16 mouse cellular contexts compared by ENCODE assay signal in genomic region chr9:64406841-64407240, GRCm38 (mm10). TPM values are rescaled to one million over a fixed set of nuclear protein-coding genes. Genes with fewer than 3 reads are reported as not detected.
DNase-seq lines count a peak whose midpoint lies in the region; ATAC-seq and TF ChIP-seq lines count a peak whose summit lies in the region.
"Had no signal": no experiment of that assay in that cellular context is flagged by ENCODE, and none has a peak within 500 bp of the region (broad histone marks: within the 10 kb centered on the region; RNA-seq: fewer than 3 reads in every experiment).

No protein-coding gene starts in this region.

- peak; percentile 87 for DNase-seq in heart, adult 11 months
- DNase-seq in heart, postnatal 14 days = no peak
- DNase-seq in kidney, postnatal 0 days (ENCODE audit: low spot score) = peak; percentile 18
- peak; percentile 50 to 62 for DNase-seq in kidney, postnatal 25 days
- DNase-seq in right cerebral cortex, adult 18-20 months = no peak
- no peak for DNase-seq in Muller cell, postnatal 12 days (ENCODE audit: inconsistent ontology term)
- DNase-seq: adrenal gland, postnatal 10 days; embryo, embryonic 11 days; heart, postnatal 36 days had no signal

- 0 out of 2 replicates have a peak, but pooled peaks cover 5% of the 10 kb centered on the region for H3K4me1 ChIP-seq in kidney, postnatal 0 days (replicated peaks; ENCODE audit: insufficient read depth, low read length)
- H3K4me1 ChIP-seq in kidney, embryonic 15.5 days = peaks cover 17% of the 10 kb centered on the region
- H3K4me1 ChIP-seq: embryonic facial prominence, embryonic 15.5 days; heart, embryonic 12.5 days; hindbrain, embryonic 15.5 days had no signal

- H3K9ac ChIP-seq in kidney, postnatal 0 days (ENCODE audit: low read depth, low read length) = no peak overlapping the region
- no peak overlapping the region for H3K9ac ChIP-seq in kidney, embryonic 15.5 days
- H3K9ac ChIP-seq: embryonic facial prominence, embryonic 15.5 days; forebrain, embryonic 15.5 days; heart, embryonic 12.5 days; hindbrain, embryonic 15.5 days had no signal

- no peak for TF ChIP-seq CTCF in kidney, postnatal 0 days (IDR thresholded peaks at IDR 0.05; ENCODE audit: low read depth)

- 86% methylated on average over 2 of the region's 2 CpGs for WGBS in kidney, postnatal 0 days
- WGBS in kidney, embryonic 15.5 days = 63% methylated on average over 2 of the region's 2 CpGs

- no peak overlapping the region for H3K4me3 ChIP-seq in kidney, postnatal 0 days (replicated peaks; ENCODE audit: low read depth, low read length)
- no peak overlapping the region for H3K4me3 ChIP-seq in kidney, embryonic 15.5 days (replicated peaks)
- H3K4me3 ChIP-seq: embryonic facial prominence, embryonic 15.5 days; erythroblast, embryonic 14.5 days; forebrain, embryonic 15.5 days; heart, embryonic 12.5 days; hindbrain, embryonic 15.5 days had no signal

- no peaks in the 10 kb centered on the region for H3K27me3 ChIP-seq in kidney, postnatal 0 days (ENCODE audit: insufficient read depth, low read length)
- no peaks in the 10 kb centered on the region; the same call in 1 of the 2 replicates for H3K27me3 ChIP-seq in kidney, embryonic 15.5 days
- H3K27me3 ChIP-seq: embryonic facial prominence, embryonic 15.5 days; forebrain, embryonic 15.5 days; hindbrain, embryonic 15.5 days had no signal

- intact Hi-C loops in heart, postnatal 14 days (cut with DNase I) = no loop called here

- H3K9me3 ChIP-seq in kidney, postnatal 0 days (replicated peaks; ENCODE audit: low read length) = no peaks in the 10 kb centered on the region
- no peaks in the 10 kb centered on the region for H3K9me3 ChIP-seq in kidney, embryonic 15.5 days (replicated peaks)
- H3K9me3 ChIP-seq: embryonic facial prominence, embryonic 15.5 days; forebrain, embryonic 15.5 days; heart, embryonic 12.5 days; hindbrain, embryonic 15.5 days had no signal

- no peaks in the 10 kb centered on the region for H3K36me3 ChIP-seq in kidney, postnatal 0 days (ENCODE audit: insufficient read depth, low read length)
- H3K36me3 ChIP-seq in kidney, embryonic 15.5 days = no peaks in the 10 kb centered on the region
- H3K36me3 ChIP-seq: embryonic facial prominence, embryonic 15.5 days; forebrain, embryonic 15.5 days; heart, embryonic 12.5 days; hindbrain, embryonic 15.5 days had no signal

- H3K27ac ChIP-seq in kidney, postnatal 0 days = no peak overlapping the region
- H3K27ac ChIP-seq in kidney, embryonic 15.5 days = no peak overlapping the region
- H3K27ac ChIP-seq: embryonic facial prominence, embryonic 15.5 days; forebrain, embryonic 15.5 days; hindbrain, embryonic 15.5 days had no signal

- no peak for ATAC-seq in kidney, postnatal 0 days (replicated peaks; ENCODE audit: low FRiP score, low read depth)
- no peak for ATAC-seq in kidney, embryonic 15.5 days (replicated peaks; ENCODE audit: low FRiP score)
- ATAC-seq: forebrain, embryonic 15.5 days; inflammation-experienced regulatory T-cells, adult 6 months had no signal

- no peak overlapping the region for H3K4me2 ChIP-seq in kidney, postnatal 0 days (ENCODE audit: low read length)
- no peak overlapping the region for H3K4me2 ChIP-seq in kidney, embryonic 15.5 days
- H3K4me2 ChIP-seq: embryonic facial prominence, embryonic 15.5 days; forebrain, embryonic 15.5 days; heart, embryonic 12.5 days; hindbrain, embryonic 15.5 days had no signal

RNA-seq across cellular contexts. Expression of gene Megf11, which starts 21.4 kb away (rescaled TPM):
- total RNA-seq in heart, postnatal 14 days (2021) = 1 to 10 TPM; 3.6 to 4.2 TPM
- polyA plus RNA-seq in kidney, postnatal 0 days (2015; fragmentation: Nextera tagmentation; extraction: Ambion mirVana) = 2.5 and 2.6 TPM in 2 replicates
- polyA plus RNA-seq in kidney, embryonic 15.5 days (2015; fragmentation: Nextera tagmentation; extraction: Ambion mirVana) = 3.9 and 4.0 TPM in 2 replicates
- polyA plus RNA-seq: erythroblast, embryonic 14.5 days had no signal

Comparison
In these comparisons a context has a peak if more than half of its experiments do, and no peak if none do; other contexts are left out.
1. DNase-seq: peak in heart, adult 11 months (single experiment), kidney, postnatal 0 days (single experiment) and kidney, postnatal 25 days (2 of 2); none in heart, postnatal 14 days (0 of 2), right cerebral cortex, adult 18-20 months (single experiment) and Muller cell, postnatal 12 days (single experiment).